Mouse (Mus musculus) v-Abl transformed pro-B cells (cell line): ENCODE data around the gene Speer4a.
"Not testable (repeated sequence)": the region's sequence is repeated elsewhere in the genome, so short reads cannot be mapped to it uniquely, and the experiment has no call there.

Experiments used
- in situ Hi-C, 2 experiments: fragments of 400-800 bp; cut with MboI; formaldehyde crosslinking; loops; one replicate each; pipeline ENCODE4 v1.15.1; 2025; ENCODE audit not compliant: unreplicated experiment in 2 of 2

Gene Speer4a

GRCm38 (mm10) chr5:26039458-26039857, at the start of gene Speer4a:
Gene Speer4a (minus strand): TSS chr5:26039558.
- in situ Hi-C loops = loop anchor here in 1 of 2 experiments (25.0 kb wide), 1 partner anchor 102 kb away; the partner anchor contains the start of gene Gm21663

- in situ Hi-C loops = not testable (repeated sequence)
Measured at GRCm38 (mm10) chr5:26079023-26079422, 39.7 kb upstream of the Speer4a start.

- in situ Hi-C loops = no loop called here
Measured at GRCm38 (mm10) chr5:26070716-26071115, 31.4 kb upstream of the Speer4a start.

GRCm38 (mm10) chr5:26058481-26058880, 19.1 kb upstream of the Speer4a start, which contains the start of gene Gm7347:
Gene Gm7347 (minus strand): TSS chr5:26058581.
- in situ Hi-C loops = not testable (repeated sequence)

GRCm38 (mm10) chr5:26022816-26023215, 16.5 kb downstream of the Speer4a start, which contains the start of gene Gm5862:
Gene Gm5862 (minus strand): TSS chr5:26022916.
- in situ Hi-C loops = not testable (repeated sequence)

GRCm38 (mm10) chr5:26007697-26008096, 31.7 kb downstream of the Speer4a start:
- in situ Hi-C loops = not testable (repeated sequence)

- in situ Hi-C loops = not testable (repeated sequence)
Measured at GRCm38 (mm10) chr5:26006937-26007695, 32.2 kb downstream of the Speer4a start.

- in situ Hi-C loops = not testable (repeated sequence)
Measured at GRCm38 (mm10) chr5:26004698-26005097, 34.7 kb downstream of the Speer4a start, which contains the start of gene Gm1979. Gene Gm1979 (minus strand): TSS chr5:26004798.

- in situ Hi-C loops = not testable (repeated sequence)
Measured at GRCm38 (mm10) chr5:25988550-25988949, 50.8 kb downstream of the Speer4a start, which contains the start of gene Gm21698. Gene Gm21698 (minus strand): TSS chr5:25988650.
